Mouse (Mus musculus) layer of hippocampus, adult 2 months (tissue): ENCODE measurements around the gene Traf7. TPM values are rescaled to one million over a fixed set of nuclear protein-coding genes. Genes with fewer than 3 reads are reported as not detected.

ENCODE experiments used
- DNase-seq, 2 experiments: peaks; one replicate each; pipeline ENCODE4 v3.0.0; 2022; ENCODE audit warnings: low spot score in 2 of 2
- H3K27ac ChIP-seq: fragments of 200-600 bp; 2 replicates; pipeline ENCODE4 v1.8.1; 2022
- H3K4me3 ChIP-seq: fragments of 200-600 bp; 2 replicates; pipeline ENCODE4 v1.8.1; 2022; ENCODE audit warnings: mild to moderate bottlenecking
- CTCF ChIP-seq: fragments of 200-600 bp; conservative IDR thresholded peaks from 2 replicates; pipeline ENCODE4 v1.8.1; 2022; ENCODE audit warnings: antibody characterized with exemption, mild to moderate bottlenecking, moderate library complexity
- total RNA-seq, 2 experiments: library from RNA; stranded (reverse); gene quantifications; 2 replicates each; pipeline ENCODE4 v1.2.3; 2021

Gene Traf7
- total RNA-seq, 2 experiments from 2014 or later, result 87.9 to 95.5 TPM

GRCm38 (mm10) chr17:24463374-24464133, 64.2 kb downstream of the Traf7 start:
- no peak overlapping the region for H3K4me3 ChIP-seq
- no peak overlapping the region for H3K27ac ChIP-seq
- no peak for DNase-seq
- TF ChIP-seq CTCF, result peak; percentile 49

GRCm38 (mm10) chr17:24462932-24463331, 64.8 kb downstream of the Traf7 start:
- Histone ChIP-seq H3K27ac (no peak overlapping the region), H3K4me3 (no peak overlapping the region)
- TF ChIP-seq CTCF, result no peak
- DNase-seq, result no peak

GRCm38 (mm10) chr17:24461580-24461979, 66.2 kb downstream of the Traf7 start:
- no peak overlapping the region for H3K27ac ChIP-seq

More at GRCm38 (mm10) chr17:24461580-24461979, 66.2 kb downstream of the Traf7 start:
- TF ChIP-seq CTCF, result peak; percentile 69
- H3K4me3 ChIP-seq, result no peak overlapping the region
- no peak for DNase-seq

Other genes with a start within 250 kb of the Traf7 start
- gene Abca17, start 176.9 kb downstream of the Traf7 start, total RNA-seq, result 1 to 10 TPM in 1 of 2 experiments, under 1 TPM in 1; 0.69 to 1.2 TPM
- gene Abca3, start 176.0 kb downstream of the Traf7 start, total RNA-seq, result 10 to 100 TPM; 64.6 to 66.9 TPM
- gene Rnps1, start 113.4 kb downstream of the Traf7 start, total RNA-seq, result 100 to 1,000 TPM; 127 to 134 TPM
- 10 to 100 TPM; 30.7 to 35.5 TPM for gene Eci1, start 101.3 kb downstream of the Traf7 start, total RNA-seq
- gene Dnase1l2, start 84.8 kb downstream of the Traf7 start, total RNA-seq, result 10 to 100 TPM in 1 of 2 experiments, 1 to 10 TPM in 1; 5.4 to 10.7 TPM
- 10 to 100 TPM; 34.0 to 39.4 TPM for gene E4f1, start 57.6 kb downstream of the Traf7 start, total RNA-seq
- 10 to 100 TPM; 58.2 to 62.7 TPM for gene Pgp, start 57.5 kb downstream of the Traf7 start, total RNA-seq
- 1 to 10 TPM; 2.0 to 2.3 TPM for gene Bricd5, start 54.1 kb downstream of the Traf7 start, total RNA-seq
- gene Mlst8, start 48.9 kb downstream of the Traf7 start, total RNA-seq, result 10 to 100 TPM; 36.0 to 44.9 TPM
- 100 to 1,000 TPM; 153 to 158 TPM for gene Caskin1, start 39.3 kb downstream of the Traf7 start, total RNA-seq
- gene Rab26, start 6.3 kb upstream of the Traf7 start, total RNA-seq, result 10 to 100 TPM; 78.2 to 82.2 TPM
- gene Pkd1, start 21.9 kb upstream of the Traf7 start, total RNA-seq, result 10 to 100 TPM; 87.0 to 93.3 TPM
- gene Tsc2, start 104.7 kb upstream of the Traf7 start, total RNA-seq, result 100 to 1,000 TPM; 192 to 223 TPM
- 1 to 10 TPM; 6.2 to 6.8 TPM for gene Nthl1, start 104.7 kb upstream of the Traf7 start, total RNA-seq
- 10 to 100 TPM; 41.9 to 44.1 TPM for gene Slc9a3r2, start 122.4 kb upstream of the Traf7 start, total RNA-seq
- 1 to 10 TPM; 2.0 to 2.3 TPM for gene Npw, start 130.5 kb upstream of the Traf7 start, total RNA-seq
- 10 to 100 TPM; 36.6 to 43.9 TPM for gene Zfp598, start 141.7 kb upstream of the Traf7 start, total RNA-seq
- 100 to 1,000 TPM; 146 to 155 TPM for gene Syngr3, start 162.0 kb upstream of the Traf7 start, total RNA-seq
- 10 to 100 TPM; 22.3 to 22.4 TPM for gene Gfer, start 168.2 kb upstream of the Traf7 start, total RNA-seq
- 1 to 10 TPM; 3.3 to 3.4 TPM for gene Noxo1, start 168.3 kb upstream of the Traf7 start, total RNA-seq
- gene Tbl3, start 179.7 kb upstream of the Traf7 start, total RNA-seq, result 10 to 100 TPM; 30.9 to 32.8 TPM
- gene Rnf151, start 190.1 kb upstream of the Traf7 start, total RNA-seq, result under 1 TPM in 1 of 2 experiments, not detected in 1; 0.56 TPM
- gene Rps2, start 190.2 kb upstream of the Traf7 start, total RNA-seq, result 100 to 1,000 TPM; 302 to 315 TPM
- gene Ndufb10, start 196.5 kb upstream of the Traf7 start, total RNA-seq, result 100 to 1,000 TPM; 210 to 227 TPM
- gene Rpl3l, start 199.9 kb upstream of the Traf7 start, total RNA-seq, result under 1 TPM; 0.38 to 0.61 TPM
- gene Msrb1, start 208.7 kb upstream of the Traf7 start, total RNA-seq, result 10 to 100 TPM; 32.0 to 40.8 TPM
- gene Hs3st6, start 225.1 kb upstream of the Traf7 start, total RNA-seq, result not detected